Mouse (Mus musculus) left cerebral cortex, adult 9 months (tissue): ENCODE data around the gene Spag6.

Source experiments
- DNase-seq, 2 experiments: peaks; one replicate each; pipeline ENCODE4 v3.0.0; 2022; ENCODE audit warnings: low spot score in 2 of 2

Spag6 gene

DNA sequence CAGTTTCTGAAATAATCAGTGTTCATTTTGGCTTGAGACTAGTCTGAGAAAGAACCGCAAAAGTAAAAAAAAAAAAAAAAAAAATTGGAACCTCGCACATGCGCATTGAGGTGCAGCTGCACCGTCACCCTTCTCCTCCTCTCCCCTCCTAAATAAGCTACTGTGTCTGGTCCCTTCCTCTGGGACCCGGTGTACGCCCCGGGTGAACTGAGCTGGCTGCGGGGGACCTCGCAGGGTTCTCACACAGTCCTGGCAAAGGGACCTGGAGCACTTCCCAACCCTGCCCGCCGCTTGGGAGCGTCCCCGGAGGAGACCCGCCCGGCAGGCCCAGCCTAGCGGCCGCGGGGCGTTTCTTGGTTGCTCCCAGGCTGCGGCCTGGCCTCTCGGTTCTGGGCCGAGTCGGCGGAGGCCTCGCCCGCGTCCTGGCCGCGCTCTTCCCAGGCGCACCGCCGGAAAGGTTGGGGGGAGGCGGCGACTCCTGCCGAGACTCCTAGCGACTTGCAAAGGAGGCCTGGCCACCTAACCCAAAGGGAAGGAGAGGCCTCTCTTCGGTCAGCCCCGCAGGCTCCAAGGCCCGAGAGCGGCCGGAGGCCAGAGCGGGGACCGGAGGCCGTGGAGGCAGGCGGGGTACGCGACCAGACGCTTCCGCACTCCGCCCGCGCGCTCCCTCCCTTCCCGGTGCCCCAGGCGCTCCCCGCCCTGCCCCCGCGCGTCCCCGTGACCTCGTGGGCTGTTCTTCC lies at the start of gene Spag6:
Gene Spag6, plus strand, starts transcription at position 162 of the 740 bp plus-strand sequence.
- DNase-seq = peak in 1 of 2 experiments; percentile 69

DNA sequence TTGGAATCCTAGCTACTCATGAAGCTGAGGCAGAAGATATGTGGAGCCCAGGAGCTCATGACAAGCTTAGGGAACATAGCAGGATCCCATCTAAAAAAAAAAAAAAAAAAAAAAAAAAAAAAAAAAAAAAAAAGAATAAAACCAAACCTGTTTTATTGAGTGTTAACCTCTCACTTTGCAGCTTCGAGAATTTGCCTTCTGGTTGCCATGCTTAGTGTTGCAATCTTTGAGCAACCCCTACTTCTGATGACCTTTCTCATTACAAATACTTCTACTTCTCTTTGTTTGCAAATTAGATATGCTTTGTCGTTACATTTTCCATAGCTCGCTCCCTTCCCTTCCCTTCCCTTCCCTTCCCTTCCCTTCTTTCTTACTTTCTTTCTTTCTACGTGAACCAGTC lies 45.3 kb upstream of the Spag6 start:
- no peak for DNase-seq

GRCm38 (mm10) chr2:18654821-18655220 lies 39.0 kb upstream of the Spag6 start:
- no peak for DNase-seq

DNA sequence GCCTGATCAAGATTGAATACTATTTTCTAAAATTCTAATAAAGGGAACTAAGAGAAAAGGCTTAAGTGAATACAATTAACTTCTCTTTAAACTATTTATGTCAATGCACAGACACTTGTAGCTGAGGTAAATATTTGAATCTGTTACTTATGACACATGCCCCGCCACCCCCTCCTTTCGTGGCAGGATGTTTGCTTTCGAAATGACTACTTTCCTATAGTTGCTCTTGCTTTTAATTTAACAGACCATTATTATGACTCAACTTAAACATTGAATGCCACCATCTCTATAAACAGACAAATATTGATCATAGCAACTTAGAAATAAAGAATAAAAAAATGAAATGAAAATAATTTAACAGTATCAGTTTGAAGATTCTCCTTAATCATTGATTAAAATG lies 29.8 kb upstream of the Spag6 start:
- DNase-seq = no peak

GRCm38 (mm10) chr2:18671041-18671440 lies 22.8 kb upstream of the Spag6 start:
- no peak for DNase-seq

DNA sequence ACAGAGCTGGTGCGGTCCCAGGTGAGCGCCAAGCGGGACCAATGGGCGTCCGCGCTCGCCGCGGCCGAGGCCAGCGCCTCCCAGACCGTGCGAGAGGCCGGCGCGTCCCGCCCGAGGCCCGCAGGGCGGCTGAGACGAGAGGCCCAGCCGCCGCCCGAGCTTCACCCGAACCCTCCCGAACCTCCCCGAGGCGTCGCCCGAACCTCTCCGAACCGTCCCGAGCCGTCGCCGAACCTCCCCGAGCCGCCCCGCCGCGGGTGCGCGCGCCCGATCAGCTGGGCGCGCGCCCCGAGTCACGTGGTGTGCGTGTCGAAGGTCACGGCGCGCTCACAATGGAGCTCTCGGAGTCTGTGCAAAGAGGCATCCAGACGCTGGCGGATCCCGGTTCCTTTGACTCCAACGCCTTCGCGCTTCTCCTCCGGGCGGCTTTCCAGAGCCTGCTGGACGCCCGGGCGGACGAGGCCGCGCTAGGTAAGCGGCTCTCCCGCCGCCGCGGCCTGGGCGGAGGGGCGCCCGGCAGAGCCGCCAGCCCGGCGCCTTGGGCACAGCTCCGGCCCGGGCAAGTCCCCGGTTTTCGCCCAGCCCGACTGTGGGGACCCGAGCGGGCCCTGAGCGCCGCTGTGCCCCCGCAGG lies 21.6 kb upstream of the Spag6 start, which contains the start of gene Commd3:
Gene Commd3, plus strand, starts transcription at position 252 of the 633 bp plus-strand sequence.
- peak; percentile 79 to 96 for DNase-seq

GRCm38 (mm10) chr2:18672766-18673164 lies 21.1 kb upstream of the Spag6 start:
- DNase-seq = peak in 1 of 2 experiments; percentile 30

GRCm38 (mm10) chr2:18673766-18674165 lies 20.1 kb upstream of the Spag6 start:
- DNase-seq = no peak

DNA sequence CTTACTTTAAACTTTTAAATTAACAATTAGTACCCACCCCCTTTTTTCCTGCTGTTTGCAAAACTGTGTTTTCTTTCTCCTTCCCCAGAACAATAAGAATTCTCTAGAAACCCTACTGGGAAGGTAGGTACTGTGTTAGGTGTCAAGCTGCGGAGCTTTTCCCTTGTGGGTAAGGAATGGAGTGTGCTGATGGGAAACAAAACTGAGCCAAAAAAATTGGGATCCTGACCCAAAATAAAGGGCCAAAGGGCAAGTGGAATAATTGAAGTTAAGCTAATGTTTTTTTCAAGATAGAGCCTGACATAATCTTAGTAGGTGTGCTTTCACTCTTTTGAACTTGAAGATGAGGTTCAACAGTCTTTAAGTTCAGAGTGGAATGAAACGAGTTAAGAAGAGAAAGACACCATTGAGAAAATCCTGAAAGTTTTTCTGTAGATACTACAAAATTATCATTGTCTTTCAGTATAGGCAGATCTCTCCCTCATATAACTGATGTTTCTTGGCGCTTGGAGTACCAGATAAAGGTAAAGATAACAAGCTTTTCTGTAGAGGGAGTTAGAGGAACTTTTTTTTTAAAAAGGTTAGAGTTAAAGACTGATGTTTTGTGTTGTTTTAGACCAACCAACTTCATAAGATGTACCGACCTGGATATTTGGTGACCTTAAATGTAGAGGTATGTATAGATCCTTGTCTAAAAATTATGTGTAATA lies 19.5 kb upstream of the Spag6 start:
- no peak for DNase-seq

DNA sequence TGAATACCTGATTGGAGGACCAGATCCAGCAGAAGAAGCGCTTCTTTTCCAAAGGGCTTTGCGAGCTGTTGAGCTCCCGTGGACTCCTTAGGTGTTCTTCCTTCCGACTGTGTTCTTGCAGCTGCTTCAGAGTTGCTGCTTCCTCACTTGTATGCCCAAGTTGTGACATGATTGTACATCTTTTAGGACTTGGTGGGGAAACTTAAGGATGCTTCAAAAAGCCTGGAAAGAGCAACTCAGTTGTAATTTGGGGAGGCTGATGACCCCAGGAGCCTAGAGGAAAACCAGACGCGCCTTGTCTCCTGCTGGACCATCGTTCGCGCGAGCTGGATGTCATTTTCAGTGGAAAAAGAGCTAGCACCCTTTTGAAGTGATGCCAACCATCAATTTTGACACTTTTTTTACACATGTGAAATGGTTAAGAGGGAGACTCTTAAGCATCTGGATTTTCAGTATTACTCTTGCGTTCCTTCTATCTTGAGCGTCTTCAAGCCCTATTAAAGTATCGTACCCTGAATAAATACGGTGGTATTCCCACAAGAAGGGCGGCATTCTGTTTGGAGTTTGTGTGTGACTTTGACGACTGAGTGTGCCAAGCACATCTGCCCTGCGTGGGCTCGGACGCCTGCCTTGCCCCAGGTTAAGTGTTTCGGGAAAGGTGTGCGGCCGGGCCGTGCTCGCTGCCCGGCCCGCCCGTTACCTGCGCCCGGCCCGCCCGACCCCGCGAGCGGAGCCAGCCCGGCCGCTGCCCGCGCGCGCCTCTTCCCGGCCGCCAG lies 18.0 kb upstream of the Spag6 start:
- no peak for DNase-seq

- DNase-seq = peak; percentile 31 to 58
Measured at GRCm38 (mm10) chr2:18676457-18676935, 17.3 kb upstream of the Spag6 start.

DNA sequence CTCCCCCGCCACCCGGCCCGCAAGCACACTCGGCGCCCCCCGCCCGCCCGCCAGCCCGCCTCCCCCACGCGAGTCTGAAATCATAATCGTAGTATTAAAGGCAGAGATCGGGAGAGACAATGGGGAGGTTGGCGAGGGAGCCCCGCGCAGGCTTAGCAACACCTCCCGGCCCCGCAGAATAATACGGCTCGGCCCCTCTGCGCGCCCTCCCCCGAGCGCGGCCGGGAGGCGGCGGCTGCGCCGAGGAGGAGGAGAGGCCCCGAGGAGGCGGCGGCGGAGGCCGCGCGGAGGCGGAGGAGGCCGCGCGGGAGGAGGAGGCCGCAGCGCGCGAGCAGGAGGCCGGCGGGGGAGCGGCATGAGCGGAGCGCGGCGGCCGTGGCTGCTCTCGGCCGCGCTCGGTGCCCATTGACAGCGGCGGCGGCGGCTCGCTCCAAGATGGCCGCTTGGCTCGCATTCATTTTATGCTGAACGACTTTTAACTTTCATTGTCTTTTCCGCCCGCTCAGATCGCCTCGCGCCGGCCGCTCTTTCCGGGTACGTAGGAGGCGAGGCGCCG lies 16.8 kb upstream of the Spag6 start, which contains the start of gene Bmi1:
Gene Bmi1, plus strand, starts transcription at position 83 of the 556 bp plus-strand sequence.
- peak in 1 of 2 experiments; percentile 55 for DNase-seq

- no peak for DNase-seq
Measured at GRCm38 (mm10) chr2:18677631-18678471, 16.0 kb upstream of the Spag6 start.

DNA sequence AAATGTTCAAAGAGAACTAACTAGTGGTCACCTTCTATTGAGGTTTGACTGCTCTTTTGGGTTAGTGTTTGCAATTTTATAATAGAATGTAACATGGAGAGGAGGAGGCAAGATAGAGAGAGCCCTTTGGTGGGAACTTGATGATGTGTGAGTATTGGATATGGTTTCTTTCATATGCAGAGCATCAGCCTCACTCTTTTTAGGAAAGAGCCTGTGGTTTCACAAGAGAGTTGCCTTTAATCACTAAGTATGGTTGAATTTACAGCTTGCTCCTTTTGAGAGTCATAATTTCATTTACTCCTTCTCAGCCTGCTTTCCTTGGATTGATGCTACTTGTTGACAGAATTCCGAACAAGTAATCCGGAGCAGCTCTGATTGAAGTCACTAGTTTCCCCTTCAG lies 14.1 kb upstream of the Spag6 start:
- DNase-seq = no peak

DNA sequence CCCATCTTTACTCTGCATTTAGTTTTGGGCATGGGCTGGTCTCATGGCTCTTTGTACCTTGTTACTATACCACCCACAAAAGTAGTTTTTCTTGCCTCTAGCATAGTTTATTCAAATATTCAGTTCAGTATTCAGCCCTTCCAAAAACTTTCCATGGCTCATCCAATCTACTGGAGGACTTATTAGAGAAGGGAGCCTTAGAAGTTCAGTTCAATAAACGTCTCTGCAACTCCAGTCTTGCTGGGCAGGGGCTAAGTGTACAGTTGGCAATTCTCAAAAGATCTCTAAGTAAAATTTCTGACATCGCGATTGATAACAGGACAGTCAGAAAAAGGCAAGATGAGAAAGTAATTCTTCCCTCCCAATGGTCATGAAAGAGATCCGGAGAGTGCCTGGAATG lies 13.3 kb upstream of the Spag6 start:
- DNase-seq = no peak

DNA sequence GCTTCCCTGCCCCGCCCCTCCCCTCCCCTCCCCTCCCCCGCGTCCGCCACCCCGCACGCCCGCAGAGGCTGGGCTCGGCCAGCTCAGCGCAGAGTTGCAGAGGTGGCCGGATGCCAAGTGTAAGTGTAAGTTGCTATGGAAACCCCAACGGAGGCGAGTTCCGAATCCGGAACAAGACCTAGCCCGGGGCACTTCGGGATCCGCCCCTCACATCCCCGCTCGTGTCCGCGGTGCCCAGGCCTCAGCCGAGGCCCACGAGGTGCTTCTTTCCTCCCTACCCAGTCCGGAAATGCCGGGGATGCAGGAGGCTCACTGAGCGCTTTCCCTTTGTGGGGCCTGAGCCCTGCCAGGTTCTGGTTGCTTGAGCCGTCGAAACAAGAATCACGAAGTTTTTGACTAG lies 12.9 kb upstream of the Spag6 start:
- peak in 1 of 2 experiments; percentile 56 for DNase-seq

- no peak for DNase-seq
Measured at GRCm38 (mm10) chr2:18684062-18684461, 9.8 kb upstream of the Spag6 start.

GRCm38 (mm10) chr2:18686386-18686785 lies 7.4 kb upstream of the Spag6 start:
- no peak for DNase-seq

- no peak for DNase-seq
Measured at GRCm38 (mm10) chr2:18686826-18687519, 6.9 kb upstream of the Spag6 start.
